Mouse (Mus musculus) liver, postnatal 0 days (tissue): ENCODE measurements around the gene Frk.

ENCODE experiments used
- CTCF ChIP-seq: sonication (generic); IDR thresholded peaks from 2 replicates; pipeline ENCODE4 v1.5.1; 2016; ENCODE audit warnings: antibody characterized with exemption, low read depth
- EP300 ChIP-seq: IDR thresholded peaks from 2 replicates; pipeline ENCODE4 v1.6.1; 2016; ENCODE audit warnings: antibody characterized with exemption, low read depth, mild to moderate bottlenecking

DNA sequence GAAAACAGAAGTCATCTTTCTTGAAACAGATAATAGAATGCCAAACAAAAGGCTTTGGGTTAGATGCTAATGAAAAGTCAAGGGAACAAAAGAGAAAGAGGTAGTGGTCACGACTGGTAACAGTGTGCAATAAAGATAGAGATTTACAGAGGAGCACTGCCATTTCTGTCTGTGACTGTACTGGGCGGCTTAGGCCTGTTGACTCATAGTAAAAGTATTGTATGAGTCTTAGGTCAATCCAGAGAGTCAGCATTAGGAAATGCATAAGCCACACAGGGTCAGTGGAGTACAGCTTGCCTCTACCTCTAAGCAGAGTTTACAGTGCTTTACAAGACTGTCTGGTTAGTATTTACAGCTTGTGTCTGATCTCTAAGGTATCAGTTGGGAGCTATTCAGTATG, 24.6 kb downstream of the Frk start:
- TF ChIP-seq CTCF: no peak
- TF ChIP-seq EP300: no peak
